Mouse (Mus musculus) adrenal gland, postnatal 14 days (tissue): ENCODE results near the gene Crabp1. TPM values are rescaled to one million over a fixed set of nuclear protein-coding genes. Genes with fewer than 3 reads are reported as not detected.

Source experiments
- DNase-seq: peaks from one replicate; pipeline ENCODE4 v3.0.0; 2021; ENCODE audit warnings: mixed read lengths
- long read RNA-seq, 2 experiments: library from polyadenylated mRNA; stranded (forward); transcript quantifications; one replicate each; pipeline ENCODE4 v2.0.0; 2021
- total RNA-seq: library from RNA; stranded (reverse); gene quantifications from 2 replicates; pipeline ENCODE4 v1.2.3, GENCODE M21; 2021

The Crabp1 gene
- total RNA-seq = 6.5 and 8.2 TPM in 2 replicates
- long read RNA-seq, experiment 1, transcript Crabp1-201 (4 exons, 802 nt) = major isoform, 5 of 5 reads
- long read RNA-seq, experiment 1, partial matches to known transcripts = 0 of 5 reads
- long read RNA-seq, experiment 1, other reads (novel, unspliced or antisense) = 0 of 5 reads
- long read RNA-seq, experiment 2, transcript Crabp1-201 (4 exons, 802 nt) = major isoform, 6 of 6 reads
- long read RNA-seq, experiment 2, partial matches to known transcripts = 0 of 6 reads
- long read RNA-seq, experiment 2, other reads (novel, unspliced or antisense) = 0 of 6 reads

- DNase-seq = peak; percentile 19
These were observed at the start of gene Crabp1 for GRCm38 (mm10) chr9:54764561-54765217. Gene Crabp1 (plus strand): TSS chr9:54764748.

GRCm38 (mm10) chr9:54715776-54716175, 48.8 kb upstream of the Crabp1 start:
- DNase-seq = no peak

- DNase-seq = no peak
These were observed 47.0 kb upstream of the Crabp1 start for GRCm38 (mm10) chr9:54717527-54717926.

GRCm38 (mm10) chr9:54722156-54722555, 42.4 kb upstream of the Crabp1 start:
- DNase-seq = no peak

GRCm38 (mm10) chr9:54722596-54722995, 42.0 kb upstream of the Crabp1 start:
- no peak for DNase-seq

GRCm38 (mm10) chr9:54726315-54726714, 38.2 kb upstream of the Crabp1 start:
- no peak for DNase-seq

- DNase-seq = no peak
These were observed 32.4 kb upstream of the Crabp1 start for GRCm38 (mm10) chr9:54732122-54732521.

GRCm38 (mm10) chr9:54733921-54734638, 30.5 kb upstream of the Crabp1 start, which contains the start of gene Wdr61:
Gene Wdr61 (minus strand): TSS chr9:54734519.
- peak; percentile 99 for DNase-seq

- no peak for DNase-seq
These were observed 29.8 kb upstream of the Crabp1 start for GRCm38 (mm10) chr9:54734639-54735252.

- DNase-seq = peak; percentile 62
These were observed 28.3 kb upstream of the Crabp1 start for GRCm38 (mm10) chr9:54736284-54736701.

- peak; percentile 75 for DNase-seq
These were observed 26.2 kb upstream of the Crabp1 start for GRCm38 (mm10) chr9:54738376-54738775.

GRCm38 (mm10) chr9:54743891-54744290, 20.7 kb upstream of the Crabp1 start:
- DNase-seq = no peak

GRCm38 (mm10) chr9:54745740-54746370, 18.7 kb upstream of the Crabp1 start:
- no peak for DNase-seq

GRCm38 (mm10) chr9:54750215-54750981, 14.2 kb upstream of the Crabp1 start:
- DNase-seq = no peak

- DNase-seq = no peak
These were observed 12.9 kb upstream of the Crabp1 start for GRCm38 (mm10) chr9:54751684-54752083.

GRCm38 (mm10) chr9:54752201-54752943, 12.2 kb upstream of the Crabp1 start:
- DNase-seq = no peak

GRCm38 (mm10) chr9:54752944-54753295, 11.6 kb upstream of the Crabp1 start:
- no peak for DNase-seq

GRCm38 (mm10) chr9:54759592-54759991, 5.0 kb upstream of the Crabp1 start:
- DNase-seq = no peak

- no peak for DNase-seq
These were observed 457 bp upstream of the Crabp1 start for GRCm38 (mm10) chr9:54764091-54764490.

GRCm38 (mm10) chr9:54765336-54766085, 963 bp downstream of the Crabp1 start:
- DNase-seq = no peak
